Mouse (Mus musculus): ENCODE measurements at regions not wholly inside any gene's neighbourhood (a gene's known extent, or its start where the extent isn't known, plus 50 kb on each side); places are given as distances from the start of the nearest gene placed in this dataset.
A peak's percentile ranks its signal among the peaks of the same experiment; 100 is the strongest.

DNA sequence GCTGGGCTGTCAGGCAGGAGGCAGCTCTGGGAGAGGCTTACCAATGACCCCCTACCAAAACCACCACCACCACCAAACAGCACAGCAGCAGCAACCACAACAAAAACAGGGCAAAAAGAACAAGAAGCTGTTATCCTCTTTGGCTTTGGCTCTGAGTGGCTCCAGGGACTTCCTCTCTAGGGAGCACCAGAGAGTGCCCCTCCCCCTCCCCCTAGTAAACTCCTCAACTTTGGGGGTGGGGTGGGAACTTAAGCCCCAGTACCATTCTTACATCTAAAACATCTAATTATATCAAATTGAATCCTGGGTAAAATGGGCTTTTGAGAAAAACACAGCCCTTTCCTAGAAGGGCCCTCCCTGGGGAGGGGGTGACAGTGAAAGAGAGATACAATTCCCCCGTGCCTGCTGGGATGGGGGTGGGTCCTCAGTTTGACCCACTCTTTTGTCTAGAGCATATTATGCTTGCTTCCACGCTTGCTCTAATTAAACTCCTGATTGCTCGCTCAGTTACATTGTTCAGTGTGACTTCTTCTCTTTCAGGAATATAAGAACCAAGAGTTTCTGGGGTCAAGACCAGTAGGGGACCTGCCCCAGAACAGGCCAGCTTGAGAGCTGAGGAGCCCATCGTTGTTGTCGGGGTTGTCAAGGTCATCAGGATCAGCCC, 443.4 kb downstream of the Fam19a5 start:
- Histone ChIP-seq H3K36me3 (ENCODE audit: control insufficient read depth, insufficient read depth, low read length) (no peaks in the 10 kb centered on the region), H3K4me3 (ENCODE audit: low read depth, low read length) (no peak overlapping the region), H3K9me3 (ENCODE audit: control insufficient read depth, low read depth, low read length) (no peaks in the 10 kb centered on the region), H3K4me1 (ENCODE audit: control insufficient read depth, insufficient read depth, low read length) (peaks cover 7% of the 10 kb centered on the region; the same call in 1 of the 2 replicates), H3K9ac (replicated peaks; ENCODE audit: low read depth, low read length) (no peak overlapping the region), H3K4me2 (replicated peaks; ENCODE audit: low read depth, low read length) (no peak overlapping the region), H3K27me3 (ENCODE audit: control insufficient read depth, insufficient read depth, low read length) (no peaks in the 10 kb centered on the region), H3K27ac (ENCODE audit: low read length) (no peak overlapping the region)
- no peak for ATAC-seq (ENCODE audit: insufficient number of reproducible peaks, insufficient read depth, low FRiP score, low read depth)
- 38% methylated on average over 5 of the region's 5 CpGs for WGBS

DNA sequence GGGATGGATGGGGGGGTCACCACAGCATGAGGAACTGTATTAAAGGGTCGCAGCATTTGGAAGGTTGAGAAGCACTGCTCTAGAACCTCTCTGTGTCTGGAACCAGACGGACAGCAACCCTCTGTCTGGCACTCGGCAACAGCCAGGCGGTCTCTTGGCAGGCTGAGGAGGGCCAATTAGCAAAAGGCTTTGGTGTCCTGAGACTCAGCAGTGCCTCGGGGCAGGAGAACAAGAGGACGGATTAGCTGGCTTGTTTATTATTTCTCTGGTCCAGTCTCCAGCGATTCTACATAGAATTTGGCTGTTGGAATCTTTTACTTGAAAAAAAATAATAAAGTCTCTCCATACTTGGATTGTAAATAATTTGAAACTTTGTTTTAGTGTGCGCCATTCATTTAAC, 450.4 kb downstream of the Fam19a5 start:
- WGBS, result 62% methylated on average over 8 of the region's 8 CpGs
- no peak overlapping the region for H3K27ac ChIP-seq (ENCODE audit: low read length)
- H3K27me3 ChIP-seq (ENCODE audit: control insufficient read depth, insufficient read depth, low read length), result no peaks in the 10 kb centered on the region
- H3K4me2 ChIP-seq (replicated peaks; ENCODE audit: low read depth, low read length), result no peak overlapping the region
- H3K9me3 ChIP-seq (ENCODE audit: control insufficient read depth, low read depth, low read length), result no peaks in the 10 kb centered on the region
- H3K36me3 ChIP-seq (ENCODE audit: control insufficient read depth, insufficient read depth, low read length), result no peaks in the 10 kb centered on the region
- ATAC-seq (ENCODE audit: insufficient number of reproducible peaks, insufficient read depth, low FRiP score, low read depth), result no peak
- H3K4me3 ChIP-seq (ENCODE audit: low read depth, low read length), result no peak overlapping the region
- H3K9ac ChIP-seq (replicated peaks; ENCODE audit: low read depth, low read length), result no peak overlapping the region
- H3K4me1 ChIP-seq (ENCODE audit: control insufficient read depth, insufficient read depth, low read length), result no peaks in the 10 kb centered on the region

DNA sequence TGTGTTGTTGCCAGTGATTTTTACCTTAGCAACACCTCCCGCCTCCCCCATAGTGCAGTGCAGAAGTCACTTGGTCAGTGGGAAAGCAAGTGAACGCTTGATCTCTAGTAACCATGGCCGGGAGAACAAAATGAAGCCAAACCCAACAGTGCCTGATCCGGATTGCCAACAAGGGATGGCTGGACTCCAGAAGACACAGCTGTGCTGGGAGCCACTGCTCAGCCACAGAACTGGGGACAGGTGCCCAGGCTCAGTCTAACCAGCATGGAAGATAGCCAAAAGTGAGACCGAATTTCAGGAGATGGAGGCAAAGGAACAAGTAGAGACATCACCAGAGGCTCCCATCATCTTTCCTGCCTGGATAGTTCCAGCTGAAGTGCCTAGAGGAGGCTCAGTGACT, 473.0 kb downstream of the Fam19a5 start:
- WGBS, result 87% methylated on average over 5 of the region's 5 CpGs
- H3K9ac ChIP-seq (replicated peaks; ENCODE audit: low read depth, low read length), result no peak overlapping the region
- H3K4me3 ChIP-seq (ENCODE audit: low read depth, low read length), result no peak overlapping the region
- no peak overlapping the region for H3K27ac ChIP-seq (ENCODE audit: low read length)
- no peaks in the 10 kb centered on the region for H3K27me3 ChIP-seq (ENCODE audit: control insufficient read depth, insufficient read depth, low read length)
- no peak overlapping the region for H3K4me2 ChIP-seq (replicated peaks; ENCODE audit: low read depth, low read length)
- H3K4me1 ChIP-seq (ENCODE audit: control insufficient read depth, insufficient read depth, low read length), result no peaks in the 10 kb centered on the region
- ATAC-seq (ENCODE audit: insufficient number of reproducible peaks, insufficient read depth, low FRiP score, low read depth), result no peak
- H3K9me3 ChIP-seq (ENCODE audit: control insufficient read depth, low read depth, low read length), result no peaks in the 10 kb centered on the region
- no peaks in the 10 kb centered on the region for H3K36me3 ChIP-seq (ENCODE audit: control insufficient read depth, insufficient read depth, low read length)

DNA sequence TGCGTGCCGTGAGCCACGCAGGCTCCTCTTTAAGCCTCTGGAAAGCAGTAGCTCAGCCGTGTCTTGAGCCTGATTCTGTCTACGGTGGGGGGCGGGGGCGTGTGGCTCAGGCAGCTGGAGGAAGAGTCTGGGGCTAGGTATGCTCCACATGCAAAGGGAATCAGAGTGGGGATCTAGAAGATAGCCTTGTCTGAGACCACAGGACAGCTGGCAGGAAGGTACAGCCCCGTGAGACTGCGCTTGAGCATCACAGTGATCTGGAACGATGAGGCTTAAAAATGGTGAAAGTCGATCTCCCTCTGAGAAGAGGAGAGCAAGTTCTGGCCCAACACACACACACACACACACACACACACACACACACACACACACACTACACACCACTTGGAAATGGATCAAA, 488.7 kb downstream of the Fam19a5 start:
- 91% methylated on average over 11 of the region's 11 CpGs for WGBS

DNA sequence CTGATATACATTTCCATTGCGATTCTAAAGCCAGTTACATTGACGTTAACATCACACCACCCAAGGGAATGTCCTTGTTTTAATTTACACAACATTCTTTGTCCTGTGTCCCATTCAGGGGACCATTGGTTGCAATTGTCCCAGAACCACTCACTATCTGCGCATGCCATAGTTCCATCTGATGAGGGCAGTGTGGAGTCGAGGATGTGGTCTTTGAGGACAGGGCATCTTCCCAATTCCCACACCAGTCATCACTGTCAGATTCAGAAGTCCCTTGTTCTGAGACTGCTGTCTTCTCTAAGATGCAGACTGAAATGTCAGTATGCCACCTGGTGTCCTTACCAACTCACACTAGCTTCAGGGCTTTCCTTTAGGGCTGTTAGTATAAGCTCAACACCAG, 489.6 kb downstream of the Fam19a5 start:
- Histone ChIP-seq H3K36me3 (ENCODE audit: control insufficient read depth, insufficient read depth, low read length) (no peaks in the 10 kb centered on the region), H3K4me3 (ENCODE audit: low read depth, low read length) (no peak overlapping the region), H3K27ac (ENCODE audit: low read length) (no peak overlapping the region), H3K4me1 (ENCODE audit: control insufficient read depth, insufficient read depth, low read length) (peaks cover 7% of the 10 kb centered on the region; the same call in 1 of the 2 replicates), H3K27me3 (ENCODE audit: control insufficient read depth, insufficient read depth, low read length) (no peaks in the 10 kb centered on the region), H3K9me3 (ENCODE audit: control insufficient read depth, low read depth, low read length) (no peaks in the 10 kb centered on the region), H3K4me2 (replicated peaks; ENCODE audit: low read depth, low read length) (no peak overlapping the region), H3K9ac (replicated peaks; ENCODE audit: low read depth, low read length) (no peak overlapping the region)
- WGBS, result 77% methylated on average over 4 of the region's 4 CpGs
- no peak for ATAC-seq (ENCODE audit: insufficient number of reproducible peaks, insufficient read depth, low FRiP score, low read depth)

More for the DNA sequence above, 488.7 kb downstream of the Fam19a5 start:
- no peak overlapping the region for H3K4me2 ChIP-seq (replicated peaks; ENCODE audit: low read depth, low read length)
- no peaks in the 10 kb centered on the region for H3K27me3 ChIP-seq (ENCODE audit: control insufficient read depth, insufficient read depth, low read length)
- no peak overlapping the region for H3K9ac ChIP-seq (replicated peaks; ENCODE audit: low read depth, low read length)
- ATAC-seq (ENCODE audit: insufficient number of reproducible peaks, insufficient read depth, low FRiP score, low read depth), result no peak
- H3K4me3 ChIP-seq (ENCODE audit: low read depth, low read length), result no peak overlapping the region
- peaks cover 7% of the 10 kb centered on the region; the same call in 1 of the 2 replicates for H3K4me1 ChIP-seq (ENCODE audit: control insufficient read depth, insufficient read depth, low read length)
- no peaks in the 10 kb centered on the region for H3K36me3 ChIP-seq (ENCODE audit: control insufficient read depth, insufficient read depth, low read length)
- no peak overlapping the region for H3K27ac ChIP-seq (ENCODE audit: low read length)
- H3K9me3 ChIP-seq (ENCODE audit: control insufficient read depth, low read depth, low read length), result no peaks in the 10 kb centered on the region

DNA sequence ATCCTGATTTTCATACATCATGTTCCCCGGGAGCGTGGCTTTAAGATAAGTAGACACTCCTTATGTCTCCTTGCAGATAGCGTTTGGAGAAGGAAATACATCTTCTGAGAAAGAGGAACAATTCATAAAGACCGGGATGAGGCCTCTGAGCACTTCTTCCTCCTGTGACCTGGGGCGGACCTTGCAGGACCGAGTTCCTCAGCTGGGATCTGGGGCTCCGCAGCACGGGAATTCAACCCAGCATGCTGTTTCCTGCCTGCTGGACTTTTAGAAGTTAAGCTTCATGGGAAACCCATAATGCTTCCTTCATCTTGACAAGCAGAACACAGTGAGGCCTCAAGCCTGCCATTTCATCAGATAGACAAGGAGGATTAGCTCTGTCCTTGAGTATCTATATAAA, 491.4 kb downstream of the Fam19a5 start:
- H3K27ac ChIP-seq (ENCODE audit: low read length), result no peak overlapping the region
- H3K36me3 ChIP-seq (ENCODE audit: control insufficient read depth, insufficient read depth, low read length), result no peaks in the 10 kb centered on the region
- ATAC-seq (ENCODE audit: insufficient number of reproducible peaks, insufficient read depth, low FRiP score, low read depth), result no peak
- H3K9ac ChIP-seq (replicated peaks; ENCODE audit: low read depth, low read length), result no peak overlapping the region
- no peaks in the 10 kb centered on the region for H3K9me3 ChIP-seq (ENCODE audit: control insufficient read depth, low read depth, low read length)
- no peaks in the 10 kb centered on the region for H3K27me3 ChIP-seq (ENCODE audit: control insufficient read depth, insufficient read depth, low read length)
- H3K4me3 ChIP-seq (ENCODE audit: low read depth, low read length), result no peak overlapping the region
- H3K4me1 ChIP-seq (ENCODE audit: control insufficient read depth, insufficient read depth, low read length), result peaks cover 7% of the 10 kb centered on the region; the same call in 1 of the 2 replicates
- no peak overlapping the region for H3K4me2 ChIP-seq (replicated peaks; ENCODE audit: low read depth, low read length)
- WGBS, result 27% methylated on average over 8 of the region's 8 CpGs

DNA sequence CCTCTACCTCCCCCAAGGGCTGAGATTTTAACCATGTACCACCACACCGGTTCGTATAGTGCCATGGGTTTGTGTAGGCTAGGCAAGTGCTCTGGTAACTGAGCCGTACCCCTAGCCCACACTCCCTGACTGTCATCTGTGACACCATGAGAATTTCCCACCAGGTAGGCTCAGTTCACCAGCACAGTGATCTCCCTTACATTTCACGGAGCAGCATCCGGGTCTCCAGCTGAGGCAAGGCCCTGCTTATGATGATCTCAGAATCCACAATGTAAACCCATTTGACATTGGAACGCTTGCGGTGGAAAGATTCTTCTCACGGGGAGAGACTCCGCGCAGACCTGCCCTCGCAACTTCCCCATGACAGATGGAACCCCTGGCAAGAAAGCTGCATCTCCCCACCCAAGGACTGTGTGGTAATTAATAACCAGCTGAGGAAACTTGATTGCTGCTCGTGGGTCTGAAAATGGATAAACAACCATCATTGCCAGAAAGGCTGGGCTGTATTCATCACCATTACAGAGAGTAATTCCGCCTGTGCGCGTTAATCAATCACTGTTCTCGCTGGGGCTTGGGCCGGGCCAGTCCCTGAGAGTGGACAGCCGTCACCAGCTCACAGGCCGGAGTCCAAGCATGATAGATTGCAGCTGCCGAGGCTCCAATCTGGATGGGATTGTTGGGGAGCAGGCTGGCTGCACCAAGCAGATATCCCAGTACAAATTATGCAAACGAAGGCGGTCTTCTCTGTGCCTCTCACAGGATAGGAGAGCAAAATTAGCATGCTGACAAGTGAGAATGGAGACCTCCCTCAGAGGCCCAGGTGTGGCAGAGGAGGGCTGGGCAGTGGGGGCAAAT, 492.3 kb downstream of the Fam19a5 start:
- ATAC-seq (ENCODE audit: insufficient number of reproducible peaks, insufficient read depth, low FRiP score, low read depth), result peak; percentile 87
- 26% methylated on average over 22 of the region's 22 CpGs for WGBS
- H3K4me2 ChIP-seq (replicated peaks; ENCODE audit: low read depth, low read length), result no peak overlapping the region
- H3K9ac ChIP-seq (replicated peaks; ENCODE audit: low read depth, low read length), result no peak overlapping the region
- H3K36me3 ChIP-seq (ENCODE audit: control insufficient read depth, insufficient read depth, low read length), result no peaks in the 10 kb centered on the region
- no peaks in the 10 kb centered on the region for H3K9me3 ChIP-seq (ENCODE audit: control insufficient read depth, low read depth, low read length)
- H3K4me1 ChIP-seq (ENCODE audit: control insufficient read depth, insufficient read depth, low read length), result peaks cover 7% of the 10 kb centered on the region; the same call in 1 of the 2 replicates
- H3K27ac ChIP-seq (ENCODE audit: low read length), result no peak overlapping the region
- no peaks in the 10 kb centered on the region for H3K27me3 ChIP-seq (ENCODE audit: control insufficient read depth, insufficient read depth, low read length)
- H3K4me3 ChIP-seq (ENCODE audit: low read depth, low read length), result no peak overlapping the region

DNA sequence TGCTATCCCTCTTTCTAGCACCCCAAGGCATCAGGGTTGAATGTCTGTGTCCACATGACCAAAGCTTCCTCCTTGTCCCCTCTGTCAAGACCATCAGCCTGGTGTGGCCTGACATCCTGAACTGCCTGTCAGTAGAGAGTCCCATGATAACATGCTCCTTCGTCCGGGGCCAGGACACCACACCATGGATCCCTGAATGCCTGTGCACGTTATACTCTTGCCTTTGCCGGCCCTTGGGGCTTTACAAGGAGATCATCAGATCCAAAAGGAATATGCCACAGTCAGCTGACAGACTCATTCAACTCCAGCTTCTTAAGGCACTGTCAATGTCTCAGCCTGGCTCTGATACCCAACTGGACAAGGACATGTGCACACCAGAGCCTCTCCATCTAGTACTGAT, 493.5 kb downstream of the Fam19a5 start:
- Histone ChIP-seq H3K4me3 (ENCODE audit: low read depth, low read length) (no peak overlapping the region), H3K4me1 (ENCODE audit: control insufficient read depth, insufficient read depth, low read length) (peaks cover 7% of the 10 kb centered on the region; the same call in 1 of the 2 replicates), H3K27ac (ENCODE audit: low read length) (no peak overlapping the region), H3K36me3 (ENCODE audit: control insufficient read depth, insufficient read depth, low read length) (no peaks in the 10 kb centered on the region), H3K9me3 (ENCODE audit: control insufficient read depth, low read depth, low read length) (no peaks in the 10 kb centered on the region), H3K27me3 (ENCODE audit: control insufficient read depth, insufficient read depth, low read length) (no peaks in the 10 kb centered on the region), H3K4me2 (replicated peaks; ENCODE audit: low read depth, low read length) (no peak overlapping the region), H3K9ac (replicated peaks; ENCODE audit: low read depth, low read length) (no peak overlapping the region)
- whole genome bisulfite sequencing, result 93% methylated on average over 4 of the region's 4 CpGs
- ATAC-seq (ENCODE audit: insufficient number of reproducible peaks, insufficient read depth, low FRiP score, low read depth), result no peak
